Mouse (Mus musculus) heart, embryonic 10.5 days (tissue): Measurements from ENCODE around the gene Tprn. TPM values are rescaled to one million over a fixed set of nuclear protein-coding genes. Genes with fewer than 3 reads are reported as not detected.

Experiments used
- DNase-seq: peaks from one replicate; pipeline ENCODE4 v3.0.0-alpha.2; 2017; ENCODE audit warnings: low spot score
- H3K27ac ChIP-seq: fragments of 300-500 bp; sonication (generic); 2 replicates; pipeline ENCODE4 v1.5.1; 2016; ENCODE audit warnings: mild to moderate bottlenecking
- H3K27me3 ChIP-seq: fragments of 300-500 bp; sonication (generic); 2 replicates; pipeline ENCODE4 v1.6.1; 2016; ENCODE audit warnings: mild to moderate bottlenecking; ENCODE audit not compliant: poor library complexity, insufficient read depth, severe bottlenecking
- H3K36me3 ChIP-seq: fragments of 300-500 bp; sonication (generic); 2 replicates; pipeline ENCODE4 v1.6.1; 2016; ENCODE audit warnings: mild to moderate bottlenecking, moderate library complexity
- H3K4me1 ChIP-seq: fragments of 300-500 bp; sonication (generic); 2 replicates; pipeline ENCODE4 v1.6.1; 2016; ENCODE audit warnings: mild to moderate bottlenecking
- H3K4me3 ChIP-seq: fragments of 300-500 bp; sonication (generic); 2 replicates; pipeline ENCODE4 v1.5.1; 2016; ENCODE audit warnings: mild to moderate bottlenecking, moderate library complexity
- H3K9me3 ChIP-seq: fragments of 300-500 bp; sonication (generic); 2 replicates; pipeline ENCODE4 v1.6.1; 2016; ENCODE audit warnings: mild to moderate bottlenecking, moderate library complexity
- WGBS: fragments of 180-500 bp; shearing (Covaris S2); methylation state at CpG from one replicate; pipeline ENCODE4 v1.1.7; 2016; 5-methylcytosine and 5-hydroxymethylcytosine counted together
- polyA plus RNA-seq: library from polyadenylated mRNA; unstranded; fragments of >200 nt; fragmentation: Nextera tagmentation; extraction: Ambion mirVana; gene quantifications from 2 replicates; pipeline ENCODE4 v1.2.1, GENCODE M21; 2016

Gene Tprn
- polyA plus RNA-seq, 1 experiment from 2014 or later, result 6.4 TPM

DNA sequence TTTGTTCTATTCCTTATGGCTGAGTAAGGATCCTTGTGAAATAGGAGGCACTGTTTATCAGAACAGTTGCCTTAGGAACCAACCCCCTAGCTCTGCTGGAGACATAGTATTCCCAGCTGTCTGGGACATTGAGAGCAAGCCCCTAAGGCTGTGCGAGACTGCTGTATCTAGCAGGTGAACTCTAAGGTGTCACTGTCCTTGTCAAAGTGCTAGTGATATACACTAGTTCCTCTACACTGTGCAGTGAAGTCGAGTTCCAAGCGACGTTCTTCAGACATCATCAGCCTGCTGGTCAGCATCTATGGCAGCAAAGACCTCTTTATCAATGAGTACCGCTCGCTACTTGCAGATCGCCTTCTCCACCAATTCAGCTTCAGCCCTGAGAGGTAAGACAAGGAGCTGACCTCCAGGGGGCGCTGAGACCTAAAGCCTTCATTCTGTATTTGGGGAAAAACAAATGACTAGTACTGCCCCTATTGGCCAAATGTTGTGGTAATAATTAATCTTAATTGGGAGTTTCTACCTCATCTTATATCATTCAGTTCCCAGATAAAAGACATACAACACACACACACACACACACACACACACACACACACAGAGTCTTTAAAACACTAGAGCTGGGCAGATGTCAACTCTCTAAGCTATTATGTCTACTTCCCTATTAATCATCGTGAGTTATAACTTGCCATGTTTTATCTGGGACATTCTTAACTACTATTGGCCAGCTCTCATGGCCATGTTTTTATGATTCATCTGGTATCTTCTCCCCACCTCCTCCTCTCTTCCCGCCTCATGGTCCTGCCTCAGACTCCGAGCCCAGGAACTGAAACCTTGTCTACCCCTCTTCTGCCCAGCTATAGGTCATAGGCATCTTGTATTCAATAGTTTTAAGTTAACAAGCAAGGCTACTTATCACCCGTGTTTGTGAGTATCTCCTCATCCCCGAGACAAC is 16.8 kb downstream of the Tprn start:
- Histone ChIP-seq H3K27ac (no peak overlapping the region), H3K27me3 (no peaks in the 10 kb centered on the region), H3K36me3 (peaks cover 97% of the 10 kb centered on the region), H3K9me3 (no peaks in the 10 kb centered on the region), H3K4me3 (no peak overlapping the region), H3K4me1 (no peaks in the 10 kb centered on the region)
- WGBS, result 59% methylated on average over 13 of the region's 13 CpGs
- DNase-seq, result no peak

DNA sequence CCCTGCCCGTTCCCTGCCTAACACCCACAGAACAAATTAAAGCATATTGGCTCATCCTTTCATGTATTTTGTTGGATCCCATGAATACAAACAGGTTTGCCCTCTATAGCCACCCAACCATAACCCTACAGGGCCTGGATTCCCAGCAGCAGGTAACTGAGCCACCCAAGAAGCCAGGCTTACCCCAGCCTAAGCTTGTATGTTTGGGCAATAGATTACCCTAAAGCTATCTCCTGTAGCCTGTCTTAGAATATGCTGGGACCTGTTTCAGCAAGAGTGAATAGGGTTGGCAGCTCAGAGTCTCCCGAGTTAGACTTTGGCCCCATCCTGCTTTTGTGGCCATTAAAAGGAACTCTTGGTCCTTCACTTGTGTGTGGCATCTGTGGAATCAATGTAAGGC is 23.1 kb downstream of the Tprn start:
- no peaks in the 10 kb centered on the region for H3K9me3 ChIP-seq
- no peak for DNase-seq
- peaks cover 49% of the 10 kb centered on the region for H3K27me3 ChIP-seq
- no peak overlapping the region for H3K4me3 ChIP-seq
- WGBS, result 89% methylated on average over 2 of the region's 2 CpGs
- no peak overlapping the region for H3K27ac ChIP-seq
- H3K36me3 ChIP-seq, result peaks cover 55% of the 10 kb centered on the region
- peaks cover 9% of the 10 kb centered on the region for H3K4me1 ChIP-seq

GRCm38 (mm10) chr2:25286314-25286713 is 23.9 kb downstream of the Tprn start:
- DNase-seq, result no peak
- H3K36me3 ChIP-seq, result peaks cover 48% of the 10 kb centered on the region
- no peak overlapping the region for H3K4me3 ChIP-seq
- peaks cover 16% of the 10 kb centered on the region for H3K4me1 ChIP-seq
- WGBS, result 55% methylated on average over 1 of the region's 1 CpGs
- H3K27ac ChIP-seq, result no peak overlapping the region
- peaks cover 56% of the 10 kb centered on the region for H3K27me3 ChIP-seq
- no peaks in the 10 kb centered on the region for H3K9me3 ChIP-seq

DNA sequence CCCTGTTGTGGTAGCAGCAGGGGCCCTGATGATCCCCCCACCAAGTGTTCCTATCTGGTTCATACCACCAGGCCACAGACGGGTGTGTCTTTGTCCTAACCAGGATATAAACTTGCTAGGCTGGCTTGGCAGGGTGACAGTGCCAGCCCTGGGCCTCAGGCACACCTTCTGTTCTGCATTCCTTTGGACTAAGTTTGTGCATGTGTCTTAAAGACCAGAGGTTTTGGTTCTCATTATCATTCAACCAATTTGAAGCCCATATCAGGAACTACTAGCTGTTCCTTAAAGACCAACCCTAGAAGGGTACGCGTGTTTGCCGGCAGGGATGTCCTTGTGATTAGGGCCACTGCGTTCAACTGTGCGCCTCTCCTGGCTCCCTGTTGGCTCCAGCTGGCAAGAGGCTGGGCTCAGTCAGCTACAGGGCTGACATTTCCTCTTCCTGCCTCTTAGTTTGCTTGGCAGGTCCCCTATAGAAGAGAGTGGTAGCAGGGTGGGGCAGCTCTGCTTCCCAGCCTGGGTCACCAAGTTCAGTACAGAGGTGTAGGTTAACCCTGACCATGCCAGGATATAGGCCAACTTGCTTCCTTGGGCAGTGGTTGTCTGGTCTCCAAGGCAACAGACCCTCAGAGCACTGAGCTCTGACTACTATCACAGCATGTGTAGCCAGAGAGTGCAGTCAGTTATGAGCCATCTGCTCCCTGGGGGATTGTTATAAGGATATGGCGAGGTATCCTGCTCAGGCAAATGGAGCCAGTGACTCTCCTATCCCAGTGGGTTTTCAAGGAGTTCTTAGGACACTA is 24.6 kb downstream of the Tprn start:
- Histone ChIP-seq H3K9me3 (no peaks in the 10 kb centered on the region), H3K27ac (no peak overlapping the region), H3K4me1 (peaks cover 21% of the 10 kb centered on the region), H3K4me3 (no peak overlapping the region), H3K36me3 (peaks cover 43% of the 10 kb centered on the region), H3K27me3 (peaks cover 64% of the 10 kb centered on the region)
- WGBS, result 51% methylated on average over 7 of the region's 7 CpGs
- no peak for DNase-seq

- Histone ChIP-seq H3K27ac (no peak within 1 kb of the TSS), H3K36me3 (peaks cover 32% of the 10 kb centered on the region), H3K9me3 (no peaks in the 10 kb centered on the region), H3K27me3 (peaks cover 74% of the 10 kb centered on the region), H3K4me1 (peaks cover 28% of the 10 kb centered on the region), H3K4me3 (no peak within 1 kb of the TSS)
- WGBS, result 84% methylated on average over 6 of the region's 6 CpGs
- no peak for DNase-seq
These were observed 25.7 kb downstream of the Tprn start, which contains the start of gene Tmem210 for GRCm38 (mm10) chr2:25287927-25288649. Gene Tmem210 (plus strand): TSS chr2:25288145.

DNA sequence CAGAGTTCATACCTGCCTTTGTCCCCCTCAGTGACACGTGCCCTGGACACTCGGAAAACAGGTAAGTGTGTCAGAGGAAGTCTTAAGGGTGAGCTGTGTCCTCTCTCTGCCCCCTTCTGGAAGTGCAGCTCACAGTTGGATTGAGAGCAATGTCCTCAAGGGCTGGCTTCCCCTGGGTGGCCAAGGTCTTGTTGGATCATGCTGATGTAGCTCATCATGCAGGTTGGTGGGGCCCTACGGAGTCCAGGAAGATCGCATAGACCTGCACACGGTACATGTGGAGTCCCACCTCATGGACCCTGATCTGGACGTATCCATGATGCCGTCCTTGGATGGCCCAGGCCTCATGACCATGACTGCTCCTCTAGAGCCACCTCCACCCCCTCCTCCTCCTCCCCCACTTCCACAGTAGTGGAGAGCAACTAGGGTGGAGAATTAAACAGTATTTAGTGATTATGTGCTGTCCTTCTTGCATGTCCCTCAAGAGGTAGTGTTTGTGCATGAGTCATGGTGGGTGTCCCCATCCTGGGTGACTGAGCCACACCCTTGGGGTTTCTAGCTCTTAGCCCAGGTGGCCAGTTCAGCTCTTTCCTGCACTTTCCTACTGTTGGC is 26.4 kb downstream of the Tprn start:
- Histone ChIP-seq H3K9me3 (no peaks in the 10 kb centered on the region), H3K36me3 (peaks cover 26% of the 10 kb centered on the region), H3K27me3 (peaks cover 82% of the 10 kb centered on the region), H3K27ac (no peak overlapping the region), H3K4me3 (no peak overlapping the region), H3K4me1 (peaks cover 28% of the 10 kb centered on the region)
- DNase-seq, result no peak
- 82% methylated on average over 7 of the region's 7 CpGs for WGBS

- Histone ChIP-seq H3K27me3 (peaks cover 90% of the 10 kb centered on the region), H3K9me3 (no peaks in the 10 kb centered on the region), H3K4me1 (peaks cover 28% of the 10 kb centered on the region), H3K4me3 (peak within 1 kb of the TSS; percentile 36), H3K27ac (no peak within 1 kb of the TSS), H3K36me3 (peaks cover 18% of the 10 kb centered on the region)
- DNase-seq, result no peak
- WGBS, result 9% methylated on average over 11 of the region's 11 CpGs
These were observed 27.2 kb downstream of the Tprn start, which contains the start of gene Lrrc26 for GRCm38 (mm10) chr2:25289651-25290050. Gene Lrrc26 (plus strand): TSS chr2:25289915.

- peak overlapping the region; percentile 36 for H3K4me3 ChIP-seq
- peaks cover 96% of the 10 kb centered on the region for H3K27me3 ChIP-seq
- peaks cover 28% of the 10 kb centered on the region for H3K4me1 ChIP-seq
- WGBS, result 3% methylated on average over 54 of the region's 54 CpGs
- no peak overlapping the region for H3K27ac ChIP-seq
- no peaks in the 10 kb centered on the region for H3K9me3 ChIP-seq
- DNase-seq, result no peak
- peaks cover 11% of the 10 kb centered on the region for H3K36me3 ChIP-seq
These were observed 27.8 kb downstream of the Tprn start for GRCm38 (mm10) chr2:25290101-25290815.

GRCm38 (mm10) chr2:25290816-25291130 is 28.4 kb downstream of the Tprn start:
- DNase-seq, result no peak
- Histone ChIP-seq H3K4me3 (peak overlapping the region; percentile 36), H3K9me3 (no peaks in the 10 kb centered on the region), H3K27me3 (peaks cover 100% of the 10 kb centered on the region), H3K27ac (no peak overlapping the region), H3K36me3 (peaks cover 6% of the 10 kb centered on the region), H3K4me1 (peaks cover 28% of the 10 kb centered on the region)
- WGBS, result under 1% methylated on average over 18 of the region's 18 CpGs

DNA sequence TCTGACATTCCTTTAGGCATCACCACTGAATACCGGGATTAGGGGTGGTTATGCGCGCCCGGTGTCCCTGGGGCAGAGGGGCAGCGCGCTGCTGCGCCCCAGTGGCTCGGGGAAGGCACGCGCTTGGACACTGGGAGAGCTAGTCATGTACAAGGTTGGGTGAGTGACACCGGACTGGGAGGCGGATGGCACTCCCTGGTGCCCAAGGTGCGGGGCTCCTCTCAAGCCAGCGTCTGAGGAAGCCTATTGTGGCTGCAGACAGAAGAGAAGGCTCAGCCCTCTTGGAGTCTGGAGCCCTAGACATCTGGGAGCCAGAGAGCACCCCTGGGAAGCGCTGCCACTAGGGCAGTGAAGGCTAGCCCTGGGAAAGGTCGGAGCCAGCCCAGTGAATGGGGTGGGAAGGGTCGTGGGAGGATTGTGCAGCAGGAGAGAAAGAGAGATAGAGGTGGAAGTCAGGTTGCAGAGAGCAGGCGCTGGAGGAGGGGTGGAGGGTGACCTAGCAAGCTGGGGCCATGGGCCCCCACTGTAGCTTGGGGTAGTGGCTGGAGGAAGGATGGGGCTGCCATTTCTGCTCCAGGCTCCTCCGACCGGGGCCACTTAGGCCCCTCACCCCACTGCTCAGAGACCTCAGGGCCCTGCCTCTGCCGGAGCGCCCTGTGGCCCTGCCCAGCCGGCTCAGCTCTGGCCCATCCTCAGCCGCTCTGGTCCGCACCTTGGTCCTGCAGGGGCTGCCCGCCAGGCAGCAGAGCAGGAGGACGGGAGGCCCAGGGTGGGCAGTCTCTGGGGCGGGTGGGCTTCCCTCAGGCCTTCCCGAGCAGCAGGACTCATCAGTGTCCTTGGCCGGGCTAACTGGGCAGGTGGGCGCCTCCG is 29.0 kb downstream of the Tprn start:
- no peak for DNase-seq
- no peak overlapping the region for H3K27ac ChIP-seq
- 8% methylated on average over 32 of the region's 32 CpGs for WGBS
- no peaks in the 10 kb centered on the region for H3K36me3 ChIP-seq
- H3K9me3 ChIP-seq, result no peaks in the 10 kb centered on the region
- peaks cover 100% of the 10 kb centered on the region for H3K27me3 ChIP-seq
- peak overlapping the region; percentile 50 for H3K4me3 ChIP-seq
- H3K4me1 ChIP-seq, result peaks cover 28% of the 10 kb centered on the region

GRCm38 (mm10) chr2:25292054-25292544 is 29.7 kb downstream of the Tprn start:
- no peaks in the 10 kb centered on the region for H3K9me3 ChIP-seq
- H3K36me3 ChIP-seq, result no peaks in the 10 kb centered on the region
- DNase-seq, result no peak
- H3K27ac ChIP-seq, result no peak overlapping the region
- H3K27me3 ChIP-seq, result peaks cover 100% of the 10 kb centered on the region
- H3K4me3 ChIP-seq, result peak overlapping the region; percentile 50
- peaks cover 28% of the 10 kb centered on the region for H3K4me1 ChIP-seq
- 7% methylated on average over 41 of the region's 43 CpGs for WGBS
